Comparison of ENCODE assay signal across 8 mouse cellular contexts in genomic region chr6:17925267-17925666, GRCm38 (mm10).
DNase-seq lines count a peak whose midpoint lies in the region; ATAC-seq and TF ChIP-seq lines count a peak whose summit lies in the region.

No protein-coding gene starts in this region.

- no peaks in the 10 kb centered on the region for H3K36me3 ChIP-seq in kidney, postnatal 0 days (ENCODE audit: insufficient read depth, low read length)
- H3K36me3 ChIP-seq in kidney, embryonic 16.5 days (ENCODE audit: insufficient read depth, low read length) = no peaks in the 10 kb centered on the region
- peaks cover 59% of the 10 kb centered on the region for H3K36me3 ChIP-seq in G1E (replicated peaks)
- H3K36me3 ChIP-seq in midbrain, embryonic 16.5 days (ENCODE audit: control insufficient read depth, insufficient read depth, low read length) = 0 out of 2 replicates have a peak, but pooled peaks cover 5% of the 10 kb centered on the region

- H3K4me2 ChIP-seq in kidney, postnatal 0 days (ENCODE audit: low read length) = no peak overlapping the region
- H3K4me2 ChIP-seq in kidney, embryonic 16.5 days (replicated peaks; ENCODE audit: low read depth, low read length) = no peak overlapping the region
- H3K4me2 ChIP-seq in midbrain, embryonic 16.5 days (ENCODE audit: low read length) = no peak overlapping the region

- no peak overlapping the region for H3K4me3 ChIP-seq in kidney, postnatal 0 days (replicated peaks; ENCODE audit: low read depth, low read length)
- H3K4me3 ChIP-seq in kidney, embryonic 16.5 days (ENCODE audit: low read length) = no peak overlapping the region
- H3K4me3 ChIP-seq in G1E (ENCODE audit: low read depth, low read length) = no peak overlapping the region
- H3K4me3 ChIP-seq in midbrain, embryonic 16.5 days (ENCODE audit: low read depth, low read length) = no peak overlapping the region

- H3K9ac ChIP-seq in kidney, postnatal 0 days (ENCODE audit: low read depth, low read length) = no peak overlapping the region
- H3K9ac ChIP-seq in kidney, embryonic 16.5 days (replicated peaks; ENCODE audit: low read length) = no peak overlapping the region
- no peak overlapping the region for H3K9ac ChIP-seq in midbrain, embryonic 16.5 days (ENCODE audit: low read depth, low read length)

- H3K4me1 ChIP-seq in kidney, postnatal 0 days (replicated peaks; ENCODE audit: insufficient read depth, low read length) = no peaks in the 10 kb centered on the region
- no peaks in the 10 kb centered on the region for H3K4me1 ChIP-seq in kidney, embryonic 16.5 days (ENCODE audit: insufficient read depth, low read length)
- H3K4me1 ChIP-seq in G1E (ENCODE audit: insufficient read depth, low read depth, low read length) = peaks cover 30% of the 10 kb centered on the region
- no peaks in the 10 kb centered on the region for H3K4me1 ChIP-seq in midbrain, embryonic 16.5 days (ENCODE audit: control insufficient read depth, insufficient read depth, low read length)

- ATAC-seq in kidney, postnatal 0 days (replicated peaks; ENCODE audit: low FRiP score, low read depth) = no peak
- ATAC-seq in kidney, embryonic 16.5 days (ENCODE audit: low FRiP score, low TSS enrichment) = no peak
- no peak for ATAC-seq in G1E (ENCODE audit: extremely low read depth, insufficient number of reproducible peaks, low FRiP score, poor library complexity, severe bottlenecking)
- peak; percentile 62 for ATAC-seq in common myeloid progenitor, adult 5-6 weeks (replicated peaks; ENCODE audit: low read depth, poor library complexity, severe bottlenecking)
- no peak for ATAC-seq in midbrain, embryonic 16.5 days

- no peaks in the 10 kb centered on the region for H3K9me3 ChIP-seq in kidney, postnatal 0 days (replicated peaks; ENCODE audit: low read length)
- H3K9me3 ChIP-seq in kidney, embryonic 16.5 days (ENCODE audit: low read length) = no peaks in the 10 kb centered on the region
- H3K9me3 ChIP-seq in G1E (replicated peaks) = no peaks in the 10 kb centered on the region
- no peaks in the 10 kb centered on the region for H3K9me3 ChIP-seq in midbrain, embryonic 16.5 days (replicated peaks; ENCODE audit: control insufficient read depth, low read length, poor library complexity, severe bottlenecking)

- no peaks in the 10 kb centered on the region for H3K27me3 ChIP-seq in kidney, postnatal 0 days (ENCODE audit: insufficient read depth, low read length)
- no peaks in the 10 kb centered on the region for H3K27me3 ChIP-seq in kidney, embryonic 16.5 days (ENCODE audit: insufficient read depth, low read length)
- no peaks in the 10 kb centered on the region for H3K27me3 ChIP-seq in G1E (ENCODE audit: insufficient read depth, low read length)
- no peaks in the 10 kb centered on the region for H3K27me3 ChIP-seq in midbrain, embryonic 16.5 days (ENCODE audit: control insufficient read depth, insufficient read depth, low read depth, low read length)

- 47% methylated on average over 4 of the region's 4 CpGs for WGBS in kidney, postnatal 0 days
- whole genome bisulfite sequencing in kidney, embryonic 16.5 days = 45% methylated on average over 4 of the region's 4 CpGs
- WGBS in midbrain, embryonic 16.5 days = 48% methylated on average over 4 of the region's 4 CpGs

- DNase-seq in kidney, postnatal 0 days (ENCODE audit: low spot score) = peak; percentile 44
- DNase-seq in G1E (ENCODE audit: low spot score) = no peak
- peak; percentile 26 for DNase-seq in lung, postnatal 25 days (ENCODE audit: low spot score)
- no peak for DNase-seq in gastrocnemius, postnatal 4 days (ENCODE audit: low spot score in 2 of 2)
- no peak for DNase-seq in urinary bladder, postnatal 10 days (ENCODE audit: low spot score)

- peak; percentile 71 for TF ChIP-seq CTCF in kidney, postnatal 0 days (IDR thresholded peaks at IDR 0.05; ENCODE audit: low read depth)
- peak; percentile 57 for TF ChIP-seq CTCF in G1E (IDR thresholded peaks at IDR 0.05; ENCODE audit: low read depth, low read length)

- H3K27ac ChIP-seq in kidney, postnatal 0 days = no peak overlapping the region
- no peak overlapping the region for H3K27ac ChIP-seq in kidney, embryonic 16.5 days (ENCODE audit: low read length)
- H3K27ac ChIP-seq in midbrain, embryonic 16.5 days (ENCODE audit: low read length) = no peak overlapping the region

Comparison
In these comparisons a context has a peak if more than half of its experiments do, and no peak if none do; other contexts are left out.
1. DNase-seq: peak in kidney, postnatal 0 days (single experiment) and lung, postnatal 25 days (single experiment); none in G1E (single experiment), gastrocnemius, postnatal 4 days (0 of 2) and urinary bladder, postnatal 10 days (single experiment).